Mouse (Mus musculus): ENCODE data around the gene Cabp1. TPM values are rescaled to one million over a fixed set of nuclear protein-coding genes. Genes with fewer than 3 reads are reported as not detected.
A peak's percentile ranks its signal among the peaks of the same experiment; 100 is the strongest.
"Not testable (repeated sequence)": the region's sequence is repeated elsewhere in the genome, so short reads cannot be mapped to it uniquely, and the experiment has no call there.

Cabp1 gene
- total RNA-seq, 4 experiments from 2014 or later, result 11.8 to 59.6 (median 41.5) TPM

- DNase-seq, result no peak
Observed at GRCm38 (mm10) chr5:115149675-115150459, 44.3 kb downstream of the Cabp1 start.

GRCm38 (mm10) chr5:115148872-115149271 is 45.3 kb downstream of the Cabp1 start:
- not testable (repeated sequence) for DNase-seq

- DNase-seq, result no peak
Observed at GRCm38 (mm10) chr5:115148378-115148777, 45.8 kb downstream of the Cabp1 start.

GRCm38 (mm10) chr5:115147388-115147787 is 46.8 kb downstream of the Cabp1 start:
- DNase-seq, result no peak

GRCm38 (mm10) chr5:115146747-115147130 is 47.4 kb downstream of the Cabp1 start:
- DNase-seq, result no peak

- no peak for DNase-seq
Observed at GRCm38 (mm10) chr5:115145976-115146746, 48.0 kb downstream of the Cabp1 start.

GRCm38 (mm10) chr5:115145253-115145968 is 48.8 kb downstream of the Cabp1 start:
- DNase-seq, result no peak

GRCm38 (mm10) chr5:115144471-115144870 is 49.7 kb downstream of the Cabp1 start:
- no peak for DNase-seq

GRCm38 (mm10) chr5:115143552-115143951 is 50.6 kb downstream of the Cabp1 start:
- DNase-seq, result no peak

GRCm38 (mm10) chr5:115142166-115142697 is 51.9 kb downstream of the Cabp1 start:
- DNase-seq, result no peak

- no peak for DNase-seq
Observed at GRCm38 (mm10) chr5:115140726-115141125, 53.5 kb downstream of the Cabp1 start.

- DNase-seq, result no peak
Observed at GRCm38 (mm10) chr5:115139124-115139523, 55.1 kb downstream of the Cabp1 start.

- DNase-seq, result peak; percentile 83
Observed at GRCm38 (mm10) chr5:115134234-115135165, 59.7 kb downstream of the Cabp1 start, which contains the start of gene Unc119b. Gene Unc119b, minus strand, starts transcription at chr5:115134975.

GRCm38 (mm10) chr5:115133358-115134066 is 60.7 kb downstream of the Cabp1 start:
- DNase-seq, result no peak

GRCm38 (mm10) chr5:115132465-115132864 is 61.7 kb downstream of the Cabp1 start:
- DNase-seq, result no peak

GRCm38 (mm10) chr5:115129328-115129727 is 64.9 kb downstream of the Cabp1 start:
- DNase-seq, result no peak

- no peak for DNase-seq
Observed at GRCm38 (mm10) chr5:115127421-115128179, 66.6 kb downstream of the Cabp1 start.

- DNase-seq, result no peak
Observed at GRCm38 (mm10) chr5:115126578-115127312, 67.4 kb downstream of the Cabp1 start.

GRCm38 (mm10) chr5:115125211-115125871 is 68.8 kb downstream of the Cabp1 start:
- peak; percentile 71 for DNase-seq
